Mouse (Mus musculus) mouse trophoblast stem cell (cell line): ENCODE data around the gene Lcat.

Experiments
- in situ Hi-C, 2 experiments: fragments of 300-500 bp; cut with MseI, MboI; formaldehyde crosslinking; loops; 2 replicates in 1 of 2; 3 replicates in 1 of 2; pipeline ENCODE4 v1.15.1; 2025

Lcat gene

DNA sequence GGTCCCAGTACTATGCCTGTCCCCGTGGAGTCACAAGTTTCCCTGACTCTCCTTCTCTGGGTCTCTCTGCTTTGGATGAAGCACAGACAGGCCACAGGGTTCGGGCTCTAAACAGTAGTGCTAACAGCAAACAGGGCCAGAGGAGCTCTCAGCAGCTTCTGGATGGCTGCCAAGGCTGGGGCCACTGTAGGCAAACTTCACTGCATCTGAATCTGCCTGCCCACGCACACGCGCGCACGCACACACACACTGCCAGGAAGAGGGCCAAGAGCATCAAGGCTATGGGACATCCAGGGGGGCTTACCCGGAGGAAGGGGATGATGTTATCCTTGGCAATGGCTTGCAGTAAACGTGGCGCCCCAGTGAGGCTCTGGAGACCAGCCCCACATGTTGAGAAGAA, 6.2 kb upstream of the Lcat start:
- in situ Hi-C loops = no loop called here

DNA sequence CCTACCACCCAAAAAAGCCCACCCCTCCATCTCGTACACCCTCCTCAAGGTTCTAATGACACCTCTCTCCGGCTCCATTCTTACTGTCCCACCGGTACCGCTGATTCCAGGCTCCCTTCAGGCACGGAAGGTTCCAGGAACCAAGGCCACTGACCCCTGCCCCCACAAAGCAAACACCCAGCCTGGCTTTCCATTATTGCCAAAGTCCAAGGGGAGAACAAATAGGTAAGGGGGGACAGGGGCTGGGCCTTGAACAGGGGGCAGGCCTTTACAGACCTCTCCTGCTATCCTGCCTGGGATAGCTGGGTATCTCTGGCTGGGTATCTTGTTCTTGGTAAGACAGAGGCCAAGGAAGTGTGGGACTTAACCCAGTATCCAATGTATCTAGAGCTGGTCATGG, 640 bp downstream of the Lcat start:
- in situ Hi-C loops = no loop called here

DNA sequence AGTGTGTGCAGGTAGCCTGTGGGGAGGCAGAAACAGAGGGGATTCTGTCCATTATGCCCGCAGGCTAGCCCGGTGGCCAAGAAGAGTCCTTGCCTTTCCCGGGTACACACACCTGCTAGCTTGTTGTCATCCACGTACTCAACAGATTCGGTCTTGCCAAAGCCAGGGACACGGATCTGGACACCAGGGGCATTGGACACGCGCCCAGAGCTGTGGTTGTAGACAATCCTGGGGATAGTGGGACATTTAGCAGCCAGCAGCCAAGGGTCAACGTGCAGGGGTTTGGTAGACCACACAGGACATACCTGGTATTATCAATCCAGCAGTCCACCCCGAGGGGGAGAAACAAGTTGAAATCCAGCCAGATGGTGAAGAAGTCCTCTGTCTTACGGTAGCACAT, 1.2 kb downstream of the Lcat start:
- in situ Hi-C loops = no loop called here

DNA sequence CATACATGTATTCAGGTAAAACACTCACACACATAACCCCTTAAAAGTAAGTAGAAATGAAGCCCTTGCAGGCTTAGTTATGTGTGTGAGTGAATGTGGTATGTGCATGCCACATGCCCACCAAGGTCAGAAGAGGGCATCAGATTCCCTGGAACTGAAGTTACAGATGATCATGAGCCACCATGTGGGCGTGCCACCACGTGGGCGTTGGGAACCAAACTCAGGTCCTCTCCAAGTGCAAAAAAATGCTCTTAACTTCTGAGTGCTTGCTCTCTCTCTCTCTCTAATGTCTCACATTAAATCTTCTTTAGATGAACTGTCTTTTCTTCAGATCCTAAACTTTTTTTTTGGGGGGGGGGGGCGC, 4.9 kb downstream of the Lcat start, which contains the start of gene Psmb10:
Gene Psmb10 (minus strand): TSS at position 139 of the 364 bp plus-strand sequence.
- in situ Hi-C loops = no loop called here

DNA sequence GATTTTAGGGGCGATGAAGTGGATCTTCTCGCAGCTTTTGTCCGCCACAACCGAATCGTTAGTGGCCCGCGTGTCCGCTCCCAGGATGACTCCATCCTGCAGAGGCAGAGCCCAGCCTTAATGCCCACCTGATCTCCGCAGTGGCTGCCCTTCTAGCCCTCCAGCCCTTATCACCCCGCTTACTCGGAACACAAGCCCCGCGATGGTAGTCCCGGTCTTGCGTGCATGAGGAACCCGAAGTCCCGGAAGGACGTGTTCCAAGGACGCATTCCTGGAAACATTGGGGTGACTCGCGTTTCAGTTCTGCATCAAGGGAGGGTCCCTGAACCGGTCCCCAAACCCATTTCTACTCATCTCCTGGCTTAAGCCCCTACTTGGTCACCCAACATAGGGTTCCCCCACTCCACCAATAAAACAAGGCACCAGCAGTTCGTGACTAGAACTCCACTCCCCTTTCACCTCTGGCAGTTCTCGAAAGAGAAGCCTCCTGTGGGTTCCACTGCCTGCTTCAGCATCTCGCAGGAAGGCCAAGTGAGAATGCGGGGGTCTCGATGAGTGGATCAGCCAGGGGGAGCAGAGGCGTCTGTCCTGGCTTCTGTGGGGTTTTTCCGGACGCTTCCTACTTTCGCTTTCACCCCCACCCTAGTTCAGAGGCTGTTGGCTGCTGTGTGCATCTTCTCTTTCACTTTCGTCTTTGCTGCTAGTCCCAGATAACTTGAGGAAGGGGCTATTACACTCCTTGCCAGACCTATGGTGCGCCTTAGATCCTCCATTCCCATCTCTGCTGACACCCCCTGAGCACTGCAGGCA, 5.5 kb downstream of the Lcat start:
- in situ Hi-C loops = no loop called here

DNA sequence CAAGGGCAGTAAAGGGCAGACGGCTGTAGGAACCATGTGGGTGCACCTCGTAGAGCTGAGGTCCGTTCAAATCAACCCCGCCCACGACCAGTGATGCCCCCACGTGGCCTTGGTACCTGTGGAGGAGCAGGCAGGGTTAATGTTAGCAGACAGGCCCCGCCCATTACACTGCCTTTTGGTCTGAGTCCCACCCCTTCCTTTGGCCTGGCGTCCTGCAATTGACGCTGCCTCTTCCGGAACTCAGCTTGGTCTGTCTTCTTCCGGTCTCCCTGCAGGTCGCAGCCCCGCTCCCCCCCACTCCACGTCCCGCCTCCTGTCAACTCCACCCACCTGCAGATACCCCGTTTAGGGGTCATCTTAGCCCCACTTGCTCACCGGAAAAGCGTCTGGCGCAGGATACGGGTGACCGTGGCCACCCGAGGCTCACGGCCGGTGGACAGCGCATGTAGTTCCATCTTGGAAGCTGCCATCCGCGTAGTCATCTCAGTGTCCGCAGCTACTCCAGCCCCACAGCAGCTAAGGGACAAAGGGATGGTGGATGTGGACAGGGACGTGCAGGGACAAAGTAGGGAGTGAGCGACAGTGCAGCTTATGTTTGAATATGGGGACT, 6.2 kb downstream of the Lcat start:
- in situ Hi-C loops = no loop called here

DNA sequence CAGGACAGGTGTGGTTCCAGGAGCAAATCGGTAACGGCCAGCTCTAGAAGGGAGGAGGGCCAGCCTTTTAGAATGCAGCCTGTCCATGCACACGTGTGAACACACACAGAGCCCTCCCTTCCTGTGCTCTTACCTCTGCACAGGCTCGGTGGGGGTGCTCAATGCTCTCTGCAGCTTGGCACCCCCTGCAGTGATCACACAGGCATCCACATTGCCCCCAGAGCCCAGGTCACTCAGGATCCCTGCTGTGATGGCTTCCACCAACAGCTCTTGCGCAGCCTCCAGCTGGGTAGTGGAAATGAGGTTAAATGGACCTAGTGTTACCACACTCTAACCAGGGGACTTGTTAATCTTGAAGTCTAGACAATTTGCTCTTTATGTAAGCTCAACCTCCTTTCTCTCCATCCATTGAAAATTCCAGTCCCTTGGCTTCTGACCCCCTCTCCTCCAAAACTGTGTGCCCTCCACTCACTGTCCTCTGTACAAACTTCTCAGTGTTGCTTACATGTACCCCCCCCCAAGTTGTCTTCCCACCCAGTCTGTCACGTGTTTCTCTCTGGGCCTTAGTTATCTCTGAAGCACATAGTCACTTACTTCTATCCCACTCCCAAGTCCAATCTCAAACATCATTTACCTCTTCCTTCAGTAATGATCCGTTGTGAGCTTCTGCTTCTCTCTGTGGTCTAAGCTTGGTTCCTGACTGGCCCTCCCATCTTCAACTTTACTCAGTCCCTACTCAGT, 7.1 kb downstream of the Lcat start:
- in situ Hi-C loops = no loop called here

DNA sequence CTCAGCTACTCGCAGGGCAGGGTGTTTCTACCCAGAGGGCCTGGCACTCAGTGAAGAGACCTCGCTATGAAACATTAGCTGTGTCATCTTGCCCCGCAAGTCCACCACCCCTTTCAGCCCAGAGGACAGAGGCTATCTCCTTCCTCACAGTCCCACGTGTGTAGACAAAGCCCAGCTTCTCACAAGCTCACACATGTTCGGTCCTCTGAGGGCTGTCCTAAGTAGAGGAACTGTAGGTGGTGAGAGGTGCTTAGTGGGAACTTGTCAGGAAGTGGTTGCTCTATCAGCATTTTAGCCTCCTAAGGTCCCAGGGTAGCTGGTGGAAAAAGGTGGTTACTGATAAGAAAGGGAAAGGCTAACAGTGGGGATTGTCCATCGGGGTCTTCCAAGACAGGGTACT, 8.1 kb downstream of the Lcat start:
- in situ Hi-C loops = no loop called here

DNA sequence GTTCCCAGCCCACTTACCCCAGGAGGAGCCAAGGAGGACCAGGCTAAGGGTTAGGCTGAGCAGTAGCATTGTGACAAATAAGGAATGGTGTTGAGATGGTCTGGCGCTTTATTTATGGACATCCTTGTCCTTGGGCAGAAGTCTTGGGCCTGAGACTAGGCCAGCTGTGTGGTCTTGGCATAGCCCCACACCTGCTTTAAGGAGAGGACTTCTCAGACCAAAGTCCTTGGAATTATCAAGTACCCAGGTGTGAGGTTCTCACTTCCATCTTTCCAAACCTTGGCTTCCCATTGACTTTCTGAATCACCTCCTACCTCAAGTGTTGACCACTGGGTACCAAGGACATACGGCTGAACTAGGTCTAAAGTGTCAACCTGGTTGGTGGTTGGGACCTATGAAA, 9.4 kb downstream of the Lcat start, which contains the start of gene Ctrl:
Gene Ctrl (minus strand): TSS at position 101 of the 400 bp plus-strand sequence.
- in situ Hi-C loops = no loop called here

DNA sequence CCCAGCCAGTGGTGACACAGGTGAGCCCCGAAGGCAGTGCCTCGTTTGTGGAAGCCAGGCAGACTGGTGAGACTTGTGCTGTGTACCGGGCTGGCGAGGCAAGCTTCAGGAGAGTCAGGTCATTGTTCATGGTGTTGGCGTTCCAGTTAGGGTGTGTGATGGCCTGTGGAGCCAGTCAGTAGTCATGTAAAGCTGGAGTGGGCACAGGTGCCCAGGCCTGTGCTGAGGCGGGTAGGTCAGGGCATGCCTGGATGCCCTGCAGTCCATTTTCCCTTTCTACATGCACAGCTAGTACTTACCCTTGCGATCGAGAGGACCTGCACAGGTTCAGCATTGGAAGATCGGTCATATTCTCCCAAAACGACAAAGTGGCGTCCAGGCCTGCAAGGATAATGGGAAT, 10.7 kb downstream of the Lcat start:
- in situ Hi-C loops = no loop called here

DNA sequence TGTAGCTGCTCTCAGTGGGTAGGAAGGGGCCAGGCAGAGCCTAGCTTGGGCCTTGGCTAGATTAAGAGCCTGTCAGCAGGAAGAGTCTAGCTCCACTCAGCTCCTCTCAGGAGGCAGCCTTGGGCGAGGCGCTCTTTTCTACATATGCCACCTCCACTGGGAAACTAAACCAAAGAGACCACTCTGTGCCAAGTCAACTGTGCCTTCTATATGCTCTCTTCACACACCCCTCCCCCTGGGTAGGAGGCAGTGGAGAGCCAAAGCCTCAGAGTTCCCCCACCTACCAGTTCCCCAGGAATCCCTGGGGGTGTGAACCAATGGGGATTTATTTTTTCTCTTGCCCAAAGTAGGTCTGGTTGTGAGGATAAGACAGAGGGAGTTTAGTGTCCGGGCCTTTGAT, 11.9 kb downstream of the Lcat start:
- in situ Hi-C loops = no loop called here

DNA sequence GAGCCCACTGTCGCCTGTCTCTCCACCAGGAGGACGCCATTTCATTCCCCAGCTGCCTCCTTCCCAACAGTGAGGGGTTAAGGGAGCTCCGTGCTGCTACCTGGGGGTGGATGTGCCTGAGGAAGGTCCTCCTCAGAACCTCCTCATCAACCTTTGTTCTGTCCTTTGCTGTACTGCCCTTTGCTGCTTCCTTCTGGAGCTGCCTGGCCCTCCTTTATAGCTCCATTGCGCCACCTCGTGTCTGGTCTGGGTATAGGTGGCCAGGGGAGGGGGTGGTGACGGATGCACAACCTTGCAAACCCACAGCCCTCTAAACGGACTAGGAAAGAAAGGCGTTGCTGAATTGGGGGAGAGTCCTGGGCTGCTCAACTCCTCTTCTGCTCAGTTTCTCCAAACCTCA, 12.6 kb downstream of the Lcat start:
- in situ Hi-C loops = no loop called here

DNA sequence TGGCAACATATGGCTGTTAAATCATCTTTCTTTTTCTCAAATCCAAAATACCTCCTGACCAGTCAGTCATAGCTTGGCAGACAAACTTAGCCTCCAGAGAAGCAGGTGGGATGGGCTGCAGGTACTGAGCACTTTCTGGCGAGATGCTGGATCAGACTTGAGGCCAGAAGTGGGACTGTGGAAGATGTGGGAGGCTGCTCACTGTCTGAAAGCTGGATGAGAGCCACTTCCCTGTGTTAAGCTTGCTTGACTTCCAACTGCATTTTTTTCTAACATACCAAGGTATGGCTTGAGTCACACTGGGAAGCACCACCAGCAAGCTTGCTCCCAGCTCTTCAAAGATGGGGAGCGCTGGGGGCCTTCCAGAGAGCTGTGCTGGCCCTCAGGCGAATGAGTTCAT, 18.1 kb downstream of the Lcat start:
- in situ Hi-C loops = no loop called here

DNA sequence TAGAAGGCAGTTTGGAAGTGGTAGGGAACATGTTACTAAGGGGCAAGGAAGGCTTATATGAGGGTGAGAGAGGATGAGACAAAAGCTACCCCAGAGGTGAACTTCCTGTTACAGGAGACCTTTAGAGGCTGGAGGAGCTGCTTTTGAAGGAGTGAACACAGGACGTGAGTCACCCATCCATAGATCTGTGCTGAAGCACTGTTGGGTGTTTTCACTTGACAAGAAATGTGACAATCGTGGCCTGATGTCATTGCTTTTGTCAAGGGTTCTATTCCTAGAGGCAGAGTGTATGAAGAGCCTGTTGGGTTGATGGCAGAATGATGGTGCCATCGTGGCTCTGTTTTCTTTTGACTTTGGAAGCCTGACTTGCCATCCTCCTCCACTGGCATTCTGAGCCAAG, 23.8 kb downstream of the Lcat start:
- in situ Hi-C loops = no loop called here

DNA sequence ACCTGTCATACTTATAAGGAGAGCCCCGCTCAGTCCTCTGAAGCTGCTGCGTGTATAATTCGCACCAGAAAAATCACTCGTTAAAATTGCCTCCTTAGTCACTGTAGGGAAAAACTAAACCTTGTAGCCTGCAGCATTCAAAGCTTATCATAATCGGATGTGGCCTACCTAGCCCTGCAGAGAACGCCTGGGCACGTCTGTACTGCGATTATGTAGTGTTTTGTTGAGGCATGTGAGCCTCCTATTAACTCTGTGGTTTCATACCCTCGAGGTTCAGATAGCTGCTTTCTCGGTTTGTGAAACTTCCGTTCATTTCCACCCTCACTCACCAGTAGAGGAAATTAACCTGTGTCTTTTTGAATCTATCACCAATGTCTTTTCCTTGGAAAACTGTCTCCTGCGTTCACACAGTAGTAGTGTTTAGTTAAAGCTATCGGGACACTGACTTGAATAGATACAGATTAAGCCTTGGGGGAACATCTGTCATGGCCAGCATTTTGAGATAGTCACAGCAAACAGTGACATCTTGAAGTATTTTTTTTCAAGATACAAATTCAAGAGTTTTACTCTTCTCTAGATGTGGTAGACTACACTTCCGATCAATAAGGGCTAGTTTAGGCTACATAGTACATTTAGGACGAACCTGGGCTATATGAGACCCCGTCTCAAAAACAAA, 42.1 kb downstream of the Lcat start:
- in situ Hi-C loops = no loop called here

DNA sequence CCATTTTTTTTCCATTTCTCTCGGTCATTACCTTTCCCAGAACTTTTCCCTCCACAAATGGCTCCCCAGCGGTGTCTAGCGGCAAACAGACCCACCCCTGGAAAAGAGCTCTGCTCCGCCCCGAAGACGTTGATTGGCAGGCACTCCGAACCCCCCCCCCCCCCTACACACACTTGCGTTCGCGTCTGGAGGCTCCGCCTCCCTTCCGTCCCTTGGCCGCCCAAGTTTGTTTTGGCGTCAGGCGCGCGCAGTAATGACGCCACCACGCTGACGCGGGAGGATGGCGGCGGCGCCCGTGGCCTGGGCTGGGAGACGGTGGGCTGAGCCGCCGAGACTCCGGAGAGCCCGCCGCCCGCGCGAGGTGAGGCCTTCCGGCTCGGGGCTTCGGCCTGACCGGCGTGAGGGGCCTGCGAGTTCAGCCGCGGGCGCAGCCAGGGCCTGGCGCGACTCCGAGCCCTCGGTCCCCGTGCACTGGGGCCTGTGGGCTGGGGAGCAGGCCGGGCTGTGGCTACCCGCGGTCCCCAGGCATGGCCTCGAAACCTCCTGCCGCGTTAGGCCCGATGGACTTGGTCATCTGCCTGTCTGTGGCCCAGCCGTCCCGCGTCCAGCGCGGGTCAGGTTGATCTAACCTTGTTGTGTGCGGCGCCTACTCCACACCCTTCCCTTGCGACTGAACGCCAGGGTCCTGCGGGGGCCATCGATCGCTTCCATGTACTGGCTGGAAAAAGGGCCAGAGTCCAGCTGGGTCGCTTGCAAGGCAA, 42.8 kb downstream of the Lcat start, which contains the start of gene Pskh1:
Gene Pskh1 (plus strand): TSS at position 262 of the 761 bp plus-strand sequence.
- in situ Hi-C loops = no loop called here

DNA sequence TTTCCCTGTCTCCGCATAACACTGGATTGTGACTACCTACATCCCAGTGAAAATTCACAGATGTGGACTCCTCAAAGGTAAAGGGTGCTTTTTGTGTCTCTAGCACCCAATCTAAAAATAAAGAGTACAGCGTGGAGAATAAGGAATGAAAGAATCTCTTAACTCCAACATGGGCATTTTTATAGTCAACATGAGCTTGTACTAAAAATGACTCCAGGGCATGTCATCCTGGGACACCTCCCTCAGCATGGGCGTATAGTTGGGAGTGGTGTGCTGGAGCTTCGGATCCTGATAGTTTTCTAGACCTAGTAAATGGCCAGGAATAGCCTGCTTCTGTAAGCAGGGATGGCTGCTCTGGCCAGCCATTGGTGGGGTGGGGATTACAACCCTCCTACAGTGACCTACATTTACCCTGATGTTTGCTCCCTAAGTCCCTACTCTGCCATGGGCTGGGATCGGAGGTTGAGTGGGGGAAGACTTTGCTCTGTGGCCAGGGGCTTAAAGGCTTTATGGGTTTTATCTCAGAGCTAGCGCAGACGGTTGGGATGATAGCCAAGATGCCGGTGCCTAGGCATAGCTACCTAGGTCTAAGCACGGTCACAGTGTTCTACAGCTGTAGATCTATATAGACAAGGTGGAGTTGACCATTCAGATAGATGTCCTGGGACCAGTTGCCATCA, 45.2 kb downstream of the Lcat start:
- in situ Hi-C loops = no loop called here

DNA sequence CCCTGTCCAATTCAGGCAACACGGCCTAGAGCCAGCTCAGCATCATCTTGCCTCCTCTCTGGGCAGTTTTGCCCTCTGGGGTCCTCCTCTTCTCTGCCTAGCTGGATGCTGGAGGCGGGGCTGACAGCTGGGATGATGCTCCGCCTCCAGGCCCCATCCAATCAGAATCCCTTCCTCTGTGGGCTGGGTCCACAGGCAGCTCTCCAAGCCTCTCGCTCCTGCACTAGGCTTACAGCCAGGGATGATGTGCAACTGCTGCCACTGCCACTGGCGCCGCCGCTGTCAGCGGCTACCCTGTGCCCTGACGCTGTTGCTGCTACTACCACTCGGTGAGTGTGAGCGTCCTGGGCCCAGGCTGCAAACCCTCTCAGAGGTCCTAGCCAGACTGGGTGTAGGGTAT, 49.8 kb downstream of the Lcat start, which contains the start of gene Nrn1l:
Gene Nrn1l (plus strand): TSS at position 229 of the 400 bp plus-strand sequence.
- in situ Hi-C loops = no loop called here

DNA sequence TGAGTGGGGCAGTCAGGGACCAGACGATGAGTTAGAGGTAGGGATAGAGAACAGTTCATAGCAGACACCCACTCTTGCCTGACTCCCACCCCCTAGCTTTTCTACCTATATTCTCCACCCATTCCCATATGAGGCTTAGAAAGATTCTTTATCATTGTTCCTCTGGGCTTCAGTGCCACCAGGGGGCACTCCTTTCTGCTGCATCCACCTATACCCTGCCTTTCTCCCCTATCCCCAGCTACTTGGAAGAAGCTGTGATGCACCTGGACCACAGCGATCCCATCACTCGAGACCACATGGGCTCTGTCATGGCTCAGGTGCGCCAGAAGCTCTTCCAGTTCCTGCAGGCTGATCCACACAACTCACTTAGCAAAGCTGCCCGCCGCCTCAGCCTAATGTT, 50.8 kb downstream of the Lcat start:
- in situ Hi-C loops = no loop called here

DNA sequence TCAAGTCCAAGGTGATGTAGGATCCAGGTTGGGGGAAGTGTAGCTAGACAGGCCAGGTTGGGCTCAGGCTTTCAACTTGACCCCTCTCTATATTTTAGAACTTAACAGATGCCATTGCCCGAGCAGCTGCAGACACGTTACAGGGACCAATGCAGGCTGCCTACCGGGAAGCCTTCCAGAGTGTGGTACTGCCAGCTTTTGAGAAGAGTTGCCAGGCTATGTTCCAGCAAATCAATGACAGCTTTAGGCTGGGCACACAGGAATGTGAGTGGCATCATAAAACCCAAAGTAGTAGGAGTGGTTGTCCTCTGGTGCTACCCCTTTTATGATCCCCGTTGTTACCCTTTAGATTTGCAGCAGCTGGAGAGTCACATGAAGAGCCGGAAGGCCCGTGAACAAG, 52.3 kb downstream of the Lcat start:
- in situ Hi-C loops = no loop called here
